Mouse (Mus musculus) ES-E14 (cell line): ENCODE data around the gene Kif18b. TPM values are rescaled to one million over a fixed set of nuclear protein-coding genes. Genes with fewer than 3 reads are reported as not detected.

Source experiments
- DNase-seq: peaks from one replicate; pipeline ENCODE4 v3.0.0-alpha.2; 2013; ENCODE audit warnings: low read depth, low spot score
- H3K27ac ChIP-seq: 2 replicates; pipeline ENCODE4 v1.5.1; 2012; ENCODE audit warnings: low read depth, mild to moderate bottlenecking, low read length, moderate library complexity, mixed read lengths; ENCODE audit not compliant: poor library complexity, insufficient read depth, severe bottlenecking
- H3K36me3 ChIP-seq: 2 replicates; pipeline ENCODE4 v1.6.1; 2012; ENCODE audit warnings: mild to moderate bottlenecking, low read length, moderate library complexity, mixed read lengths; ENCODE audit not compliant: control insufficient read depth, poor library complexity, insufficient read depth, severe bottlenecking
- H3K4me1 ChIP-seq, 2 experiments: fragments of 150-350 bp in 1 of 2; sonication (generic) in 1 of 2; 2 replicates each; pipeline ENCODE4 v1.6.1; 2012; ENCODE audit warnings: low read length in 2 of 2, mild to moderate bottlenecking in 1 of 2, mixed read lengths in 1 of 2; ENCODE audit not compliant: control insufficient read depth in 2 of 2, insufficient read depth in 2 of 2, poor library complexity in 1 of 2
- H3K4me3 ChIP-seq, 2 experiments: fragments of 150-350 bp in 1 of 2; sonication (generic) in 1 of 2; 2 replicates each; pipeline ENCODE4 v1.5.1; 2012; ENCODE audit warnings: low read length in 2 of 2, low read depth in 1 of 2, mild to moderate bottlenecking in 1 of 2, mixed read lengths in 1 of 2; ENCODE audit not compliant: insufficient read depth in 1 of 2, poor library complexity in 1 of 2, severe bottlenecking in 1 of 2
- H3K9ac ChIP-seq: 2 replicates; pipeline ENCODE4 v1.6.1; 2012; ENCODE audit warnings: low read depth, mild to moderate bottlenecking, low read length, mixed read lengths; ENCODE audit not compliant: poor library complexity, insufficient read depth, severe bottlenecking
- H3K9me3 ChIP-seq: fragments of 150-350 bp; sonication (generic); 2 replicates; pipeline ENCODE4 v1.6.1; 2012; ENCODE audit warnings: low read depth, mild to moderate bottlenecking, low read length; ENCODE audit not compliant: control insufficient read depth, insufficient read depth
- CHD2 ChIP-seq: IDR thresholded peaks from 2 replicates; pipeline ENCODE4 v1.6.1; 2014; ENCODE audit warnings: mild to moderate bottlenecking, low read depth, low read length, inconsistent platforms
- HCFC1 ChIP-seq: IDR thresholded peaks from 2 replicates; pipeline ENCODE4 v1.6.1; 2012; ENCODE audit warnings: low read length, inconsistent platforms, borderline replicate concordance; ENCODE audit not compliant: insufficient read depth
- MAFK ChIP-seq: IDR thresholded peaks from 2 replicates; pipeline ENCODE4 v1.6.1; 2014; ENCODE audit warnings: mild to moderate bottlenecking, low read depth, low read length, inconsistent platforms; ENCODE audit not compliant: insufficient read depth
- ZC3H11A ChIP-seq: IDR thresholded peaks from 2 replicates; pipeline ENCODE4 v1.6.1; 2012; ENCODE audit warnings: low read depth, mild to moderate bottlenecking, inconsistent platforms, low read length, borderline replicate concordance
- ZNF384 ChIP-seq: IDR thresholded peaks from 2 replicates; pipeline ENCODE4 v1.6.1; 2012; ENCODE audit warnings: low read depth, low read length, inconsistent platforms
- in situ Hi-C, 2 experiments: fragments of 600-800 bp; cut with MboI; formaldehyde crosslinking; loops; one replicate each; pipeline ENCODE4 v1.15.1; 2025; ENCODE audit warnings: low sequenced_read_pairs in 2 of 2, inconsistent platforms in 1 of 2; ENCODE audit not compliant: unreplicated experiment in 2 of 2
- total RNA-seq: library from RNA; depleted of rRNA; stranded (reverse); fragments of 300-350 nt; gene quantifications from 2 replicates; pipeline ENCODE4 v1.2.3, GENCODE M21; 2012; rRNA removed

Gene Kif18b
- total RNA-seq, 1 experiment = 38.4 TPM

DNA sequence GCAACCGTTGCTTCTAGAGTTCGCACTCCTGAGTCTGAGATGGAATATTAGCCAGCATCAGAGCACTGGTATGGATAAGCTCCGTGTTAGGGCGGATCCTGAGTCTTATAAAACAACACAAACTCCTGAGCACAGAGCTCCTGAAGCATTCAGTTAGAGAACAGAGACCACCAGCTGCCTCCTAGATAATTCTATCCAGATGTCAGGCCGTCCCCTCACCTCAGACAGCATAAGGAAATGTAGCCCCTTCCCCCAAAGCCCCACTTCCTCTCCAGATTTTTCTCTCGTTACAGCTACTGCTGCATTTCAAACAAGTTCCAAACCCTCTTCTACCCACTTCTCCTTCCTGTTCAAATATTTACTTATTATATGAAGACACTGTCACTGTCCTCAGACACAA is 69.0 kb downstream of the Kif18b start:
- TF ChIP-seq CHD2 (no peak), ZNF384 (no peak), MAFK (no peak), HCFC1 (no peak), ZC3H11A (no peak)
- Histone ChIP-seq H3K27ac (no peak overlapping the region), H3K36me3 (peaks cover 55% of the 10 kb centered on the region), H3K9ac (no peak overlapping the region), H3K4me1 (no peaks in the 10 kb centered on the region), H3K9me3 (no peaks in the 10 kb centered on the region), H3K4me3 (no peak overlapping the region)
- in situ Hi-C loops = no loop called here
- DNase-seq = no peak

Other genes with a start within 250 kb of the Kif18b start
- 40.5 and 53.7 TPM in 2 replicates for gene Ccdc43, start 227.3 kb downstream of the Kif18b start, total RNA-seq
- gene Adam11, start 163.7 kb downstream of the Kif18b start, total RNA-seq = 1.7 and 2.5 TPM in 2 replicates
- gene Gjc1, start 105.4 kb downstream of the Kif18b start, total RNA-seq = 74.8 and 77.1 TPM in 2 replicates
- gene Higd1b, start 89.3 kb downstream of the Kif18b start, total RNA-seq = 1.0 TPM in 1 of 2 replicates, not detected in the other
- 161 and 198 TPM in 2 replicates for gene Eftud2, start 44.1 kb downstream of the Kif18b start, total RNA-seq
- gene Ccdc103, start 43.9 kb downstream of the Kif18b start, total RNA-seq = 0.48 and 1.1 TPM in 2 replicates
- not detected in 2 replicates for gene Fam187a, start 40.0 kb downstream of the Kif18b start, total RNA-seq
- 0.36 and 0.42 TPM in 2 replicates for gene Gfap, start 24.2 kb downstream of the Kif18b start, total RNA-seq
- gene C1ql1, start 21.6 kb upstream of the Kif18b start, total RNA-seq = 3.3 and 3.7 TPM in 2 replicates
- gene Nmt1, start 103.1 kb upstream of the Kif18b start, total RNA-seq = 57.1 and 61.0 TPM in 2 replicates
- gene Dcakd, start 103.2 kb upstream of the Kif18b start, total RNA-seq = 32.1 and 43.7 TPM in 2 replicates
- gene Plcd3, start 176.5 kb upstream of the Kif18b start, total RNA-seq = 8.0 and 13.2 TPM in 2 replicates
- gene Acbd4, start 176.6 kb upstream of the Kif18b start, total RNA-seq = 14.0 and 19.7 TPM in 2 replicates
- gene Hexim1, start 191.1 kb upstream of the Kif18b start, total RNA-seq = 20.0 and 29.1 TPM in 2 replicates
- gene Hexim2, start 207.3 kb upstream of the Kif18b start, total RNA-seq = 8.5 and 9.7 TPM in 2 replicates
- 0.94 and 1.9 TPM in 2 replicates for gene Fmnl1, start 246.0 kb upstream of the Kif18b start, total RNA-seq